Comparison of ENCODE assay signal across 8 mouse cellular contexts in the genomic region with DNA sequence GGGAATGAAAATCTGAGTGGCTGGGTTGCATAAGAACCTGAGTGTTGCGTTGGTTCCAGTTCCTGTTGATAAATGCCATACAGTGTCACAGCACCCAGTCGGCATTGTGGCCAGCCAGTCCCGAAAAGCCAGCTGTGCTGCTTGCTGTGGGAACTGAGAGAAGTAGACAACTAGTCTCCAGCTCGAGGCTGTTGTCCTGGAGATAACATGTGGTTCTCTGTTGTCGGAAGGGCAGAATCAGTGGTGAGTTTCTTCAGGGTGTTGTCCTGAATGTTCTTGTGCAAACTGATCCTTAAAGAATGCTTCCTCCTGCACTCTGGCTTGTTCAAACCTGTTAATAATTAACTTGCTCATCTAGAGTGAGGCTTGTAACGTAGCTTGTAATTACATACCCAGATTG.
DNase-seq lines count a peak whose midpoint lies in the region; ATAC-seq and TF ChIP-seq lines count a peak whose summit lies in the region.

No protein-coding gene starts in this region.

- peak; percentile 37 for DNase-seq in gastrocnemius, adult 18-20 months (ENCODE audit: low spot score)
- no peak for DNase-seq in gastrocnemius, adult 8-10 months (ENCODE audit: low spot score in 2 of 2)
- peak; percentile 44 for DNase-seq in embryonic facial prominence, embryonic 10.5 days (ENCODE audit: low spot score)
- peak; percentile 61 for DNase-seq in kidney, postnatal 0 days (ENCODE audit: low spot score)
- DNase-seq in lung, postnatal 36 days: peak; percentile 81
- no peak for DNase-seq in T-cell, adult 2 months (ENCODE audit: low spot score)
- DNase-seq in cerebellum, adult 18-20 months: no peak
- DNase-seq in layer of hippocampus, adult 9-10 months (ENCODE audit: low spot score): no peak

- H3K36me3 ChIP-seq in embryonic facial prominence, embryonic 10.5 days (replicated peaks): peaks cover 56% of the 10 kb centered on the region
- peaks cover 6% of the 10 kb centered on the region; the same call in 1 of the 2 replicates for H3K36me3 ChIP-seq in kidney, postnatal 0 days (ENCODE audit: insufficient read depth, low read length)

- 31% methylated on average over 6 of the region's 6 CpGs for WGBS in embryonic facial prominence, embryonic 10.5 days
- 49% methylated on average over 6 of the region's 6 CpGs for WGBS in kidney, postnatal 0 days

- peaks cover 11% of the 10 kb centered on the region for H3K4me1 ChIP-seq in embryonic facial prominence, embryonic 10.5 days
- H3K4me1 ChIP-seq in kidney, postnatal 0 days (replicated peaks; ENCODE audit: insufficient read depth, low read length): peaks cover 5% of the 10 kb centered on the region; the same call in 1 of the 2 replicates

- H3K9ac ChIP-seq in kidney, postnatal 0 days (ENCODE audit: low read depth, low read length): no peak overlapping the region

- H3K4me2 ChIP-seq in kidney, postnatal 0 days (ENCODE audit: low read length): no peak overlapping the region

- no peak overlapping the region for H3K4me3 ChIP-seq in embryonic facial prominence, embryonic 10.5 days
- no peak overlapping the region for H3K4me3 ChIP-seq in kidney, postnatal 0 days (replicated peaks; ENCODE audit: low read depth, low read length)

- no peaks in the 10 kb centered on the region for H3K27me3 ChIP-seq in embryonic facial prominence, embryonic 10.5 days (replicated peaks; ENCODE audit: low read depth, poor library complexity, severe bottlenecking)
- no peaks in the 10 kb centered on the region for H3K27me3 ChIP-seq in kidney, postnatal 0 days (ENCODE audit: insufficient read depth, low read length)

- peak; percentile 89 for ATAC-seq in kidney, postnatal 0 days (replicated peaks; ENCODE audit: low FRiP score, low read depth)

- H3K9me3 ChIP-seq in embryonic facial prominence, embryonic 10.5 days: no peaks in the 10 kb centered on the region
- H3K9me3 ChIP-seq in kidney, postnatal 0 days (replicated peaks; ENCODE audit: low read length): no peaks in the 10 kb centered on the region

- no peak for TF ChIP-seq CTCF in kidney, postnatal 0 days (IDR thresholded peaks at IDR 0.05; ENCODE audit: low read depth)

- H3K27ac ChIP-seq in embryonic facial prominence, embryonic 10.5 days (replicated peaks): peak overlapping the region; percentile 59
- no peak overlapping the region for H3K27ac ChIP-seq in kidney, postnatal 0 days

Comparison
In these comparisons a context has a peak if more than half of its experiments do, and no peak if none do; other contexts are left out.
1. DNase-seq: peak in gastrocnemius, adult 18-20 months (single experiment), embryonic facial prominence, embryonic 10.5 days (single experiment), kidney, postnatal 0 days (single experiment) and lung, postnatal 36 days (single experiment); none in gastrocnemius, adult 8-10 months (0 of 2), T-cell, adult 2 months (single experiment), cerebellum, adult 18-20 months (0 of 2) and layer of hippocampus, adult 9-10 months (single experiment).